Mouse (Mus musculus) spleen, adult 2 months (tissue): ENCODE measurements around the gene Fosb. TPM values are rescaled to one million over a fixed set of nuclear protein-coding genes. Genes with fewer than 3 reads are reported as not detected.

Source experiments
- DNase-seq, 2 experiments: peaks; one replicate each; pipeline versions ENCODE4 v3.0.0 to v3.0.0-alpha.2; 2012 to 2021; ENCODE audit warnings: low spot score in 2 of 2, low read depth in 1 of 2
- H3K27ac ChIP-seq: fragments of 200-500 bp; 2 replicates; pipeline ENCODE4 v1.5.1; 2012; ENCODE audit warnings: low read length, inconsistent platforms; ENCODE audit not compliant: insufficient read depth
- H3K27me3 ChIP-seq: fragments of 200-500 bp; 2 replicates; pipeline ENCODE4 v1.6.1; 2012; ENCODE audit warnings: mild to moderate bottlenecking, moderate library complexity, low read length, inconsistent platforms; ENCODE audit not compliant: control insufficient read depth, insufficient read depth
- H3K36me3 ChIP-seq: fragments of 200-500 bp; 2 replicates; pipeline ENCODE4 v1.6.1; 2012; ENCODE audit warnings: mild to moderate bottlenecking, low read length, inconsistent platforms; ENCODE audit not compliant: control insufficient read depth, insufficient read depth
- H3K4me1 ChIP-seq: fragments of 200-500 bp; 2 replicates; pipeline ENCODE4 v1.6.1; 2011; ENCODE audit warnings: inconsistent platforms; ENCODE audit not compliant: control insufficient read depth, insufficient read depth, insufficient read length
- H3K4me3 ChIP-seq: fragments of 200-500 bp; 2 replicates; pipeline ENCODE4 v1.5.1; 2011; ENCODE audit warnings: mild to moderate bottlenecking, inconsistent platforms; ENCODE audit not compliant: insufficient read depth, insufficient read length; ENCODE audit errors: extremely low read depth
- CTCF ChIP-seq: fragments of 200-500 bp; IDR thresholded peaks from 2 replicates; pipeline ENCODE4 v1.5.1; 2011; ENCODE audit warnings: mild to moderate bottlenecking, inconsistent platforms; ENCODE audit not compliant: insufficient read depth, insufficient read length, insufficient replicate concordance; ENCODE audit errors: extremely low read depth
- POLR2A ChIP-seq: fragments of 200-500 bp; IDR thresholded peaks from 2 replicates; pipeline ENCODE4 v1.6.1; 2011; ENCODE audit warnings: low read depth, low read length, inconsistent platforms
- WGBS: fragments of 180-500 bp; shearing (Covaris S2); methylation state at CpG from one replicate; pipeline ENCODE4 v1.1.7; 2018; 5-methylcytosine and 5-hydroxymethylcytosine counted together
- polyA plus RNA-seq: library from polyadenylated mRNA; depleted of rRNA; stranded (reverse); fragments of >200 nt; gene quantifications from 2 replicates; pipeline ENCODE4 v1.2.3, GENCODE M21; 2012

Gene Fosb
- polyA plus RNA-seq, 1 experiment: 1.6 TPM

GRCm38 (mm10) chr7:19350221-19350620, 40.4 kb upstream of the Fosb start:
- no peak for TF ChIP-seq CTCF
- TF ChIP-seq POLR2A: no peak
- 92% methylated on average over 8 of the region's 8 CpGs for WGBS
- Histone ChIP-seq H3K27me3 (no peaks in the 10 kb centered on the region), H3K27ac (no peak overlapping the region), H3K4me1 (peaks cover 4% of the 10 kb centered on the region; the same call in 1 of the 2 replicates), H3K36me3 (peaks cover 22% of the 10 kb centered on the region), H3K4me3 (no peak overlapping the region)
- DNase-seq: no peak

- Histone ChIP-seq H3K27me3 (no peaks in the 10 kb centered on the region), H3K4me1 (peaks cover 8% of the 10 kb centered on the region; the same call in 1 of the 2 replicates), H3K36me3 (peaks cover 18% of the 10 kb centered on the region), H3K4me3 (no peak overlapping the region), H3K27ac (no peak overlapping the region)
- 87% methylated on average over 13 of the region's 13 CpGs for WGBS
- TF ChIP-seq CTCF: no peak
- TF ChIP-seq POLR2A: no peak
- DNase-seq: no peak
These were observed 39.5 kb upstream of the Fosb start for GRCm38 (mm10) chr7:19349188-19349915.

GRCm38 (mm10) chr7:19344938-19345471, 35.2 kb upstream of the Fosb start:
- H3K4me3 ChIP-seq: peak overlapping the region; percentile 92
- H3K4me1 ChIP-seq: peaks cover 13% of the 10 kb centered on the region
- TF ChIP-seq CTCF (no peak), POLR2A (no peak)
- peaks cover 9% of the 10 kb centered on the region for H3K27me3 ChIP-seq
- peaks cover 7% of the 10 kb centered on the region for H3K36me3 ChIP-seq
- WGBS: under 1% methylated on average over 31 of the region's 31 CpGs
- DNase-seq: peak; percentile 99
- H3K27ac ChIP-seq: peak overlapping the region; percentile 94

- peak within 1 kb of the TSS; percentile 92 for H3K4me3 ChIP-seq
- 10% methylated on average over 12 of the region's 12 CpGs for WGBS
- H3K4me1 ChIP-seq: peaks cover 13% of the 10 kb centered on the region
- no peak for DNase-seq
- H3K36me3 ChIP-seq: peaks cover 5% of the 10 kb centered on the region
- TF ChIP-seq POLR2A (no peak), CTCF (no peak)
- peaks cover 9% of the 10 kb centered on the region for H3K27me3 ChIP-seq
- H3K27ac ChIP-seq: peak within 1 kb of the TSS; percentile 94
These were observed 34.5 kb upstream of the Fosb start, which contains the start of gene Ercc1 for GRCm38 (mm10) chr7:19344237-19344847. Gene Ercc1 (plus strand): TSS chr7:19344778.

- H3K27me3 ChIP-seq: peaks cover 9% of the 10 kb centered on the region
- no peak overlapping the region for H3K4me3 ChIP-seq
- H3K4me1 ChIP-seq: peaks cover 13% of the 10 kb centered on the region
- TF ChIP-seq CTCF: peak; percentile 91; the same call in 1 of the 2 replicates
- no peak for TF ChIP-seq POLR2A
- WGBS: under 1% methylated on average over 11 of the region's 11 CpGs
- H3K27ac ChIP-seq: no peak overlapping the region
- DNase-seq: peak in 1 of 2 experiments; percentile 67
- peaks cover under 1% of the 10 kb centered on the region; the same call in 1 of the 2 replicates for H3K36me3 ChIP-seq
These were observed 33.5 kb upstream of the Fosb start for GRCm38 (mm10) chr7:19343210-19343808.

GRCm38 (mm10) chr7:19342481-19343027, 32.7 kb upstream of the Fosb start:
- H3K36me3 ChIP-seq: no peaks in the 10 kb centered on the region
- H3K27me3 ChIP-seq: peaks cover 9% of the 10 kb centered on the region
- TF ChIP-seq CTCF (peak; percentile 87), POLR2A (no peak)
- H3K4me3 ChIP-seq: peak overlapping the region; percentile 44; the same call in 1 of the 2 replicates
- WGBS: under 1% methylated on average over 27 of the region's 27 CpGs
- H3K27ac ChIP-seq: no peak overlapping the region
- H3K4me1 ChIP-seq: peaks cover 13% of the 10 kb centered on the region
- DNase-seq: peak in 1 of 2 experiments; percentile 73
